Mouse (Mus musculus) embryo, embryonic 11.5 days (tissue): ENCODE measurements at regions not wholly inside any gene's neighbourhood (a gene's known extent, or its start where the extent isn't known, plus 50 kb on each side); places are given as distances from the start of the nearest gene placed in this dataset.

Experiments
- DNase-seq: peaks from one replicate; pipeline ENCODE4 v3.0.0-alpha.2; 2012; ENCODE audit warnings: low read depth, low spot score

GRCm38 (mm10) chr3:128787686-128788085 lies 412.0 kb upstream of the Pitx2 start:
- DNase-seq = no peak

GRCm38 (mm10) chr3:128795931-128796330 lies 403.7 kb upstream of the Pitx2 start:
- DNase-seq = no peak

GRCm38 (mm10) chr3:128797829-128798228 lies 401.8 kb upstream of the Pitx2 start:
- no peak for DNase-seq

DNA sequence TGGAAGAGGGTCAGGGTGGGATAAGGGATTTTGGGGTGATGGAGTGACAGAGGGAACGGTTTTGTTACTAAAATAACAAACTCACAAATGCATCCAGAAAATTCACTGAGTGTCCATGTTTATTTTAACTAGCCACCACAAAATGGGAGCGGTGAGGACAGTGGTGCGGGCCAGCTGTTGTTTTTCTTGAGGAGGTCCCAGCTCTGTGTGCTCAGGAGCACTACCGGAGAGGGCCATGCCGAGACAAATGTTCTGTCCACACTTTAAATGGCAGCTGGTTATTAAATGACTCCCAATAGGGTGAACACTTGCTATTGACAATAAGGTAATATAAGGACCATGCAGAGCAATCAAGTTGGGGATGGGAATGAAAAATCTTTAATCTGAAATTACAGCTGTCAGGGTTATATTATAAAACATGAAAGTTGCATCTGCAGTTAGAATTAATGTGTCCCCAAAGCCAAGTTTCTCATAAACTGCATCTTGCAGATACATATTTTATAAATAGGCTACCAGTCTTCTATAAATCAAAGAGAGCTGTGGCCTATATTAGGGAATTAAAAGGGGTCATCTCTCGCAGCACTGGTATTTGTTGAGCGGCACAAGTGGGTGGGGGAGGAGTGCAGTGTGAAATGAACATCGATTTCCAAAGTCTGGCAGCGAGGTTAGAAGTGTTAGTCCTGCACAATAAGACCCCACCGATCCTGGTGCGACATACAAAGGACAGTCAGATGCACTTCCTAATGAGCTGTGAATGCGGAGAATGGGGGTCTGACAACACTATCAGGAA lies 370.1 kb upstream of the Pitx2 start:
- DNase-seq = no peak

DNA sequence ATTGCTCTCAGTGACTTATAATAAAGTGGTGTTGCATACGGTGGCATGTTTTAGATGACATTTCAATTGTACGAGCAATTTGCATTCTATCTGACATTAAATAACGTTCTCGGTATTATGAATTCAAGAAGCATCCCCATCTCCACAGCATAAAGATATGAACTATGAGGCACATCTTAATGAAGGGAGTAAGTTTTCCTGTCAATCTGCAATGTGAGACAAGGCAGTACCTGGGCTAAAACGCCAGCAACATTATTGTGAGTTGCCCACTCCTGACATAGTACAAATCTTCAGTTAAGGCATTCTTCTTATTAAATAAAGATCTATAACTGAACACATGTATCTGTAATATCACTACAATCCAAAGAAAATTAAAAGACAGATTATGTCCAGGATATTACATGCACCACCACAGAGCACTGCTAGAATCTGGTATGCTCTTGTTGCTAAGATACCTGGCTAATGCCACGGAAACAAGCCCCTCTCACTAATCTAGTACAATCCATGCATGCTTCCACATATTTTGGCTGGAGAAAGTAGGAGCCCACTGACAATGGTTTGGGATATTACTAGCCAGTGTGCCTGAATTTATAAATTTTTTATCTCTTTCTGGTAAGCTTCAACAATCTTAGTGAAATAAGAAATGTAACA lies 349.2 kb upstream of the Pitx2 start:
- DNase-seq = no peak

DNA sequence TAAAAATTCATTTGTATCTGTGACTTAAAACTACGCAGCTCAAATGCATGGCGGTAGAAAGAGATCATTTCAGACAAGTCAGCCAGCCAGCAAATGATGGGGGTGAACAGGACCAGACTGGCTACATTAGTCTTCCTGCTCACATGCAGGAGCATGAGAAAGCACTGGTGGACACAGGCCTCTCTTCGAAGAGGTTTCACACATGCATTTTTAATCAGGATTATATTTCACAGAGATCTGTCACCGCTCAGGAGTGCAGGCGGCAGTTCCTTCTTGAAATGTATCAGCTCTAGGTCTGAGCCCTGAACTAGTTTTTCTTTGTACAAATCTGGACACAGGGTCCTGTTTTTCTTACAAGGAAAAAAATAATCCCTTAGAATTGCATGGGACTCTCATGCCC lies 343.2 kb upstream of the Pitx2 start:
- no peak for DNase-seq

GRCm38 (mm10) chr3:128881685-128882444 lies 317.8 kb upstream of the Pitx2 start:
- DNase-seq = no peak

DNA sequence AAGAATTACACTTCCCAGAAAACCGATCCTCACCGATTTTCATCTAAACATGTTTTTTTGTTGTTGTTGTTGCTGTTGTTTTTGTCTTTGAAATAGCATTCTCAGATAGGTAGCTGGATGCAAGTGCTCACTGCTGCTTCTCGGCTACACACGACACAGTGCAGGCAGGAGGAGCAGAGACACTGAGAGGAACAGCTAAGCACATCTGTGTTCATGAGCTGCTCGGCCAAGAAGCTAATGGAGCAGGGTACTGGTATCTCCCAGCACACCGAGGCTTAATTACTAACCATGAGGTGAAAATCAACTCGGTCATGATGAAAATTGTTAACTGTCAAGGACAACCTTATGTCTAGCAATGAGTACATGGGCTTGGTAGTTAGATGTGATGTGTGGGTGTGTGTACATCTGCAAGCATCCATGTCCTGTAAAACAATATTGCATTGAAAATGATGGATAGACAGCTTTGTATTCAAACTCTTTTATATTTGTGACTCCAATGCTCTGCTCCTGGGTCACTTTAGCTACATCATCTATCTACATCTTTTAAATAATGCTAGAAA lies 316.0 kb upstream of the Pitx2 start:
- DNase-seq = no peak

GRCm38 (mm10) chr3:128886678-128887077 lies 313.0 kb upstream of the Pitx2 start:
- DNase-seq = no peak

DNA sequence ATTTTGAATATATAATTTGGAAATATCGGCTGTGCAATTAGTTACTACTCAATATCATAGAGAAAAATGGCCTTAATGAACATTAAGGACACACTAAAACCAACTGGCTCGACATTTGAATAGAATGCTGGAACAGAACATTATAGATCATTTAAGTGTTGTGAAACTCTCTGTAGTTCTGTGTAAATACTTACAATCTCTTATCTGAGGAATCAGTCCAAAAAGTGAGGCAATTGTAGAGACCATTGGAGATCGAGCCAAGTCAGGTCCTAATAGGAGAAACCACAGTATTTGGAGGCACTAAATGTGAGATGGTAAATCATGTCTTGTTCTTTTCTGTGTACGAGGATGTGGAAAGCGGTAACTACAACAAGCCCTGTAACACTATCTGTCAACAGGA lies 308.6 kb upstream of the Pitx2 start:
- DNase-seq = no peak

DNA sequence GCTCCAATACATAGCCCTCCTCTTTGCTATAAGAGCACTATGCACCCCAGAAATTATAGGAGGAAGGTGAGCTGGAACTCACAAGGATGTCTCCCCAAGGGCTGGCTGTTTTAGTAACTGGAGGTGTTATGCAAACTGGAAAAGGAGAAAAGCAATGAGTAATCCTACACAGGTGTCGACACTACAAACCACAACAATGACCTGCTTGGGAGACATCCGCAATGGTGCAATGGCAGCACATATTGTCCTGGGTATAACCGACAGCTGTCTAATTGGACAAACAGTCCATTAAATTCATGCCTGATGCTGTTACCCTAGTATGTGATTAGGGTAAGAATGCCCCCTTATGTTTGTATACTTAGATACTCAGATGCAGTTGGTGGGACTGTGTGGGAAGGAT lies 303.1 kb upstream of the Pitx2 start:
- DNase-seq = no peak

- DNase-seq = peak; percentile 8
Observed at GRCm38 (mm10) chr3:128911122-128911521, 288.6 kb upstream of the Pitx2 start.

DNA sequence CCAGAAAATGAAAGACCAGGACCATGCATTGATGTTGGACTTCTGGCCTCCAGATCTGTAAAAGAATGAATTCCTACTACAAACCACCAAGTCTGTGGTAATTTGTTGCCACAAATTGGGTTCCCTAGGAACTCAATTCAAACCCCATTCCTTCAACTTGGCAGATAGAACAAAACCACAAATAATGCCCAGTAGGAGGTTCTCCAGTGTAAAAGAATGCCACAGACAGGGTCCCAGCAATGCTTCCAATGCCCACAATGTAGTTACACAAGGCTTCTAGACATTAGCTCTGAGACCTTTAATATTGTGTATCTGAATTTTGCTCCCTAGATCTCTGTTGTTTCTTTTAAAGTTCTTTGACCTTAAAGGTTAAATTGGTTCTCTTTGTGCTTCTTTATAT lies 278.2 kb upstream of the Pitx2 start:
- no peak for DNase-seq

- DNase-seq = no peak
Observed at GRCm38 (mm10) chr3:128922150-128922549, 277.5 kb upstream of the Pitx2 start.

DNA sequence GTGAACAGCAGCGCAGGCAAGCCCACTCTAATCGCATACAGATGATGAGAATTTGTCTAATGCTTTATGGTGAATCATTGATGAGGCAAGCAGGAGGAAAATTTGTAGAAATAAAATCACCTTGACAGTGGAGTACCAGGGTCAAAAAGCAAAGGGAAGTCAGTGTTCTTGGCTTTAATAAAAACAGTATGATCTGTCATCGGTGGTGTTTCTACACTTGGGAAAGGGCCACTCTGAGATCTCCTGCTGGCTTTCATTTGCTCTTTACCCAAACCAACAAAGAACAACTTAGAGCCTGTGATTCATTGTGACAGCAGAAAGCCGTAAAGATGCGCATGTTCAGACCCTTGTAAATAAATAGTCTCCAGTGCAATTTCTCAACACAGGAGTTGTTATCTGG lies 261.1 kb upstream of the Pitx2 start:
- no peak for DNase-seq

DNA sequence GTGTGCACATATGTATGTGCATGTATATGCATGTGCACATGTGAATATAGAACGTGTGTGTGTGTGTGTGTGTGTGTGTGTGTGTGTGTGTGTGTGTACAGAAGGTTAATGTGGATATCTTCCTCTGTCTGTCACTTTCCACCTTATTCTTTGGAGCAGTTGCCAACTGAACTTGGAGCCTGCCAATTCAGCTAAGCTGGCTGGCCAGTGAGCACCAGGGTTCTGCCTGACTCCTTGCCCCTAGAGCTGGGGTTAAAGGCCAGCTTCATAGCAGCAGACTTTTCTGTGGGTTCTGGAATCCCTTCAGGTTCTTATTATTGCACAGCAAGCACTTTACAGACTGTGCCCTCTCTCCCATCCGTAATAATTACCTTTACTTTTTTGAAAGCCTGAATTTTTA lies 258.5 kb upstream of the Pitx2 start:
- DNase-seq = no peak

GRCm38 (mm10) chr3:128944631-128945030 lies 255.0 kb upstream of the Pitx2 start:
- DNase-seq = no peak

GRCm38 (mm10) chr3:128954886-128955285 lies 244.8 kb upstream of the Pitx2 start:
- no peak for DNase-seq

GRCm38 (mm10) chr3:128976752-128977151 lies 222.9 kb upstream of the Pitx2 start:
- no peak for DNase-seq

GRCm38 (mm10) chr3:128990183-128990912 lies 209.3 kb upstream of the Pitx2 start:
- DNase-seq = no peak

GRCm38 (mm10) chr3:129002866-129003265 lies 196.8 kb upstream of the Pitx2 start:
- no peak for DNase-seq

GRCm38 (mm10) chr3:129004085-129004484 lies 195.6 kb upstream of the Pitx2 start:
- no peak for DNase-seq
